Mouse (Mus musculus): ENCODE measurements around the gene Maz. TPM values are rescaled to one million over a fixed set of nuclear protein-coding genes. Genes with fewer than 3 reads are reported as not detected.

Maz gene
- polyA plus RNA-seq, 1 experiment from 2014 or later, result 61.7 TPM

- Histone ChIP-seq H3K4me1 (ENCODE audit: control insufficient read depth, insufficient read depth, low read length) (peaks cover 22% of the 10 kb centered on the region), H3K4me3 (ENCODE audit: low read depth, low read length) (no peak overlapping the region), H3K27me3 (ENCODE audit: control insufficient read depth, insufficient read depth, low read length) (no peaks in the 10 kb centered on the region), H3K27ac (ENCODE audit: low read depth, low read length) (no peak overlapping the region), H3K9me3 (ENCODE audit: control insufficient read depth, low read length) (no peaks in the 10 kb centered on the region), H3K4me2 (ENCODE audit: low read depth, low read length) (no peak overlapping the region), H3K9ac (replicated peaks; ENCODE audit: low read depth, low read length) (no peak overlapping the region), H3K36me3 (ENCODE audit: control insufficient read depth, insufficient read depth, low read length) (peaks cover 2% of the 10 kb centered on the region; the same call in 1 of the 2 replicates)
- WGBS, result 95% methylated on average over 6 of the region's 6 CpGs
- no peak for ATAC-seq (ENCODE audit: low read depth)
These were observed 13.5 kb downstream of the Maz start for GRCm38 (mm10) chr7:127013385-127013784.

- H3K27ac ChIP-seq (ENCODE audit: low read depth, low read length), result no peak overlapping the region
- no peak for ATAC-seq (ENCODE audit: low read depth)
- no peaks in the 10 kb centered on the region for H3K27me3 ChIP-seq (ENCODE audit: control insufficient read depth, insufficient read depth, low read length)
- 95% methylated on average over 10 of the region's 10 CpGs for WGBS
- H3K9me3 ChIP-seq (ENCODE audit: control insufficient read depth, low read length), result no peaks in the 10 kb centered on the region
- peaks cover 2% of the 10 kb centered on the region; the same call in 1 of the 2 replicates for H3K36me3 ChIP-seq (ENCODE audit: control insufficient read depth, insufficient read depth, low read length)
- no peak overlapping the region for H3K9ac ChIP-seq (replicated peaks; ENCODE audit: low read depth, low read length)
- no peak overlapping the region for H3K4me2 ChIP-seq (ENCODE audit: low read depth, low read length)
- peaks cover 19% of the 10 kb centered on the region for H3K4me1 ChIP-seq (ENCODE audit: control insufficient read depth, insufficient read depth, low read length)
- no peak overlapping the region for H3K4me3 ChIP-seq (ENCODE audit: low read depth, low read length)
These were observed 14.0 kb downstream of the Maz start for GRCm38 (mm10) chr7:127012845-127013244.

DNA sequence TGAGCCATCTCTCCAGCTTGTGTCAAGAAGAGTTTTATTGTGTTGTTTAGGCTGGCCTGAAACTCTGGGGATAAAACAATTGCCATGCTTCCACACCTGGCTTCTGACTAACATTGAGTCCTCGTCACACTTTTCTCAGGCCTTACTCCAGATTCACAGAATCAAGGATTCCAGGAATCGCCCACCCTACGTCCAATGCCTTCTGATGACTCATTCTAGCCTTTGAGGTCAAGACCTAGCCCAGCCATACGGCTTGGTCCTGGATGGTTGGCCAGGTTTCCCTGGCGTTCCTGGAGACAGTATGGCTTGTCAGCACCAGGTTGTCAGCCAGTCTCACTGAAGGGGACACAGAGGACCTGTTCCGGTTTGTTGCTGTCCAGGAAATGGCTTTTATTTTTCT is 14.5 kb downstream of the Maz start:
- H3K9me3 ChIP-seq (ENCODE audit: control insufficient read depth, low read length), result no peaks in the 10 kb centered on the region
- no peak overlapping the region for H3K27ac ChIP-seq (ENCODE audit: low read depth, low read length)
- WGBS, result 92% methylated on average over 6 of the region's 6 CpGs
- H3K4me1 ChIP-seq (ENCODE audit: control insufficient read depth, insufficient read depth, low read length), result peaks cover 16% of the 10 kb centered on the region
- no peaks in the 10 kb centered on the region for H3K27me3 ChIP-seq (ENCODE audit: control insufficient read depth, insufficient read depth, low read length)
- H3K36me3 ChIP-seq (ENCODE audit: control insufficient read depth, insufficient read depth, low read length), result peaks cover 2% of the 10 kb centered on the region; the same call in 1 of the 2 replicates
- no peak overlapping the region for H3K9ac ChIP-seq (replicated peaks; ENCODE audit: low read depth, low read length)
- no peak overlapping the region for H3K4me3 ChIP-seq (ENCODE audit: low read depth, low read length)
- no peak overlapping the region for H3K4me2 ChIP-seq (ENCODE audit: low read depth, low read length)
- no peak for ATAC-seq (ENCODE audit: low read depth)

DNA sequence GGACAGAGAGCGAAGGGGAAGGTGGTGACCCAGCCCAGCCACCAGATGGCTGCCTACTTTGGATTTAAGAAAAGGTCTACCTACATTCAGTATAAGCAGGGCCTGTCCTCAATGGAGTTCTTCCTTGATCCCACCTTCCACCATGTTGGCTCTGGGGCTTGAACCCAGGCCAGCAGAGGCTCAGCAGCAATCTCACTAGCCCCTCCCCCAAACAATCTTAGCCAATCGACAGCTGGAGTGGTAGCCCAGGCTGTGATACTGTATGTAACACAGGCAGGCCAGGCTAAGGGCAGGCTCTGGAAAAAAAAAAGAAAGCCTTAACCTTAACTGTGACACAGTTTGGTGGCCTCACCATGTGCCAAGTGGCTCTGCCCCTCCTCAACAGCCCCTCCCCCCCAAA is 15.1 kb downstream of the Maz start:
- H3K27me3 ChIP-seq (ENCODE audit: control insufficient read depth, insufficient read depth, low read length), result no peaks in the 10 kb centered on the region
- H3K4me2 ChIP-seq (ENCODE audit: low read depth, low read length), result no peak overlapping the region
- no peak overlapping the region for H3K4me3 ChIP-seq (ENCODE audit: low read depth, low read length)
- peaks cover 16% of the 10 kb centered on the region for H3K4me1 ChIP-seq (ENCODE audit: control insufficient read depth, insufficient read depth, low read length)
- peaks cover 2% of the 10 kb centered on the region; the same call in 1 of the 2 replicates for H3K36me3 ChIP-seq (ENCODE audit: control insufficient read depth, insufficient read depth, low read length)
- 83% methylated on average over 2 of the region's 2 CpGs for whole genome bisulfite sequencing
- H3K27ac ChIP-seq (ENCODE audit: low read depth, low read length), result no peak overlapping the region
- ATAC-seq (ENCODE audit: low read depth), result no peak
- no peaks in the 10 kb centered on the region for H3K9me3 ChIP-seq (ENCODE audit: control insufficient read depth, low read length)
- no peak overlapping the region for H3K9ac ChIP-seq (replicated peaks; ENCODE audit: low read depth, low read length)

- no peaks in the 10 kb centered on the region for H3K27me3 ChIP-seq (ENCODE audit: control insufficient read depth, insufficient read depth, low read length)
- ATAC-seq (ENCODE audit: low read depth), result no peak
- H3K27ac ChIP-seq (ENCODE audit: low read depth, low read length), result no peak overlapping the region
- H3K9ac ChIP-seq (replicated peaks; ENCODE audit: low read depth, low read length), result no peak overlapping the region
- H3K36me3 ChIP-seq (ENCODE audit: control insufficient read depth, insufficient read depth, low read length), result peaks cover 2% of the 10 kb centered on the region; the same call in 1 of the 2 replicates
- H3K4me3 ChIP-seq (ENCODE audit: low read depth, low read length), result no peak overlapping the region
- H3K4me2 ChIP-seq (ENCODE audit: low read depth, low read length), result no peak overlapping the region
- 94% methylated on average over 2 of the region's 2 CpGs for WGBS
- peaks cover 14% of the 10 kb centered on the region for H3K4me1 ChIP-seq (ENCODE audit: control insufficient read depth, insufficient read depth, low read length)
- H3K9me3 ChIP-seq (ENCODE audit: control insufficient read depth, low read length), result no peaks in the 10 kb centered on the region
These were observed 15.8 kb downstream of the Maz start for GRCm38 (mm10) chr7:127011051-127011450.

DNA sequence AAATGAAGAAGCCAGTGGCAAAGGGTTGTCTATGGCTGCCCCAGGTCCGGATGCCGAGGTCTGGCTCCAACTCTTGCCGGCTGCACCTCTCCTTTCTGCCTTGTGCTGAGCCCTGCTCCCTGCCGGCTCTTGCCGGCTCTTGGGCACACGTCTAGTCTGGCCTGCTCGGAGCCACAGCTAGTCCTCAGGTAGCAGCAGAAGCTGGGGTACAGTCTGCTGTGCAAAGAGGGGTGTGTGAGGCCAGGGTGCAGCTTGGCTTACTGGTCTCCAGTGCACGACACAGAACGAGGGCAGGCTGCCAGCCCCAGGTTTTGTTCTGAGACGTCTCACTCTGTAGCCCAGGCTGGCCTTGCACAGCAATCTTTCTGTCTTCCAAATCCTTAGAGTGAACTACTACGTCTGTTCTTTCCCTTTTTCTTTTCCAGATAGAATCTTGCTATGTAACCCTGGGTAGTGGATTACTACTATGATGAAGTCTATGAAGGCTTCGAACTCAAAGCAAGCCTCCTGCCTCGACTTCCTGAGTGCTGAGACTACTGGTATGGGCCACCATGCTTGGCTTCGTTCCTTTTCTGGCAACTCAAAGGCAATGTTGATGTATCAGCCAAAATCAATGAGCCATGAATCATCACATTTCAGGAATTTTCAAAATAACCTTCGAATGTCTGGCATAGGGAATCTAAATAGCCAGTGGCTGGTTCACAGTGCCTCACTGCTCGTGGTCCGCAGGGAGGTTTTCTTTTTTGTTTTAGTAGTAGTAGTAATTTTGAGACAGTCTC is 17.3 kb downstream of the Maz start:
- H3K4me1 ChIP-seq (ENCODE audit: control insufficient read depth, insufficient read depth, low read length), result no peaks in the 10 kb centered on the region
- no peak overlapping the region for H3K27ac ChIP-seq (ENCODE audit: low read depth, low read length)
- WGBS, result 86% methylated on average over 17 of the region's 17 CpGs
- H3K4me3 ChIP-seq (ENCODE audit: low read depth, low read length), result no peak overlapping the region
- ATAC-seq (ENCODE audit: low read depth), result no peak
- no peaks in the 10 kb centered on the region for H3K9me3 ChIP-seq (ENCODE audit: control insufficient read depth, low read length)
- H3K4me2 ChIP-seq (ENCODE audit: low read depth, low read length), result no peak overlapping the region
- H3K36me3 ChIP-seq (ENCODE audit: control insufficient read depth, insufficient read depth, low read length), result peaks cover 2% of the 10 kb centered on the region; the same call in 1 of the 2 replicates
- no peaks in the 10 kb centered on the region for H3K27me3 ChIP-seq (ENCODE audit: control insufficient read depth, insufficient read depth, low read length)
- no peak overlapping the region for H3K9ac ChIP-seq (replicated peaks; ENCODE audit: low read depth, low read length)

- Histone ChIP-seq H3K9ac (replicated peaks; ENCODE audit: low read depth, low read length) (no peak overlapping the region), H3K4me1 (ENCODE audit: control insufficient read depth, insufficient read depth, low read length) (no peaks in the 10 kb centered on the region), H3K4me2 (ENCODE audit: low read depth, low read length) (no peak overlapping the region), H3K4me3 (ENCODE audit: low read depth, low read length) (no peak overlapping the region), H3K9me3 (ENCODE audit: control insufficient read depth, low read length) (no peaks in the 10 kb centered on the region), H3K27me3 (ENCODE audit: control insufficient read depth, insufficient read depth, low read length) (no peaks in the 10 kb centered on the region), H3K27ac (ENCODE audit: low read depth, low read length) (0 out of 2 replicates have a peak overlapping the region, but pooled peaks have one; percentile 23), H3K36me3 (ENCODE audit: control insufficient read depth, insufficient read depth, low read length) (peaks cover under 1% of the 10 kb centered on the region; the same call in 1 of the 2 replicates)
- ATAC-seq (ENCODE audit: low read depth), result peak; percentile 74; the same call in 1 of the 2 replicates
- WGBS, result 55% methylated on average over 9 of the region's 9 CpGs
These were observed 18.4 kb downstream of the Maz start for GRCm38 (mm10) chr7:127008239-127009019.

GRCm38 (mm10) chr7:127007313-127008024 is 19.4 kb downstream of the Maz start:
- H3K27ac ChIP-seq (ENCODE audit: low read depth, low read length), result no peak overlapping the region
- H3K9me3 ChIP-seq (ENCODE audit: control insufficient read depth, low read length), result no peaks in the 10 kb centered on the region
- no peak overlapping the region for H3K4me2 ChIP-seq (ENCODE audit: low read depth, low read length)
- no peak overlapping the region for H3K9ac ChIP-seq (replicated peaks; ENCODE audit: low read depth, low read length)
- 84% methylated on average over 6 of the region's 6 CpGs for WGBS
- no peaks in the 10 kb centered on the region for H3K36me3 ChIP-seq (ENCODE audit: control insufficient read depth, insufficient read depth, low read length)
- no peak for ATAC-seq (ENCODE audit: low read depth)
- H3K4me3 ChIP-seq (ENCODE audit: low read depth, low read length), result no peak overlapping the region
- no peaks in the 10 kb centered on the region for H3K4me1 ChIP-seq (ENCODE audit: control insufficient read depth, insufficient read depth, low read length)
- H3K27me3 ChIP-seq (ENCODE audit: control insufficient read depth, insufficient read depth, low read length), result no peaks in the 10 kb centered on the region

Data from neural tube, embryonic 14.5 days (tissue).